Mouse (Mus musculus) liver, postnatal 0 days (tissue): Measurements from ENCODE around the gene Wrap53.

Experiments
- CTCF ChIP-seq: sonication (generic); IDR thresholded peaks from 2 replicates; pipeline ENCODE4 v1.5.1; 2016; ENCODE audit warnings: antibody characterized with exemption, low read depth
- EP300 ChIP-seq: IDR thresholded peaks from 2 replicates; pipeline ENCODE4 v1.6.1; 2016; ENCODE audit warnings: antibody characterized with exemption, low read depth, mild to moderate bottlenecking

DNA sequence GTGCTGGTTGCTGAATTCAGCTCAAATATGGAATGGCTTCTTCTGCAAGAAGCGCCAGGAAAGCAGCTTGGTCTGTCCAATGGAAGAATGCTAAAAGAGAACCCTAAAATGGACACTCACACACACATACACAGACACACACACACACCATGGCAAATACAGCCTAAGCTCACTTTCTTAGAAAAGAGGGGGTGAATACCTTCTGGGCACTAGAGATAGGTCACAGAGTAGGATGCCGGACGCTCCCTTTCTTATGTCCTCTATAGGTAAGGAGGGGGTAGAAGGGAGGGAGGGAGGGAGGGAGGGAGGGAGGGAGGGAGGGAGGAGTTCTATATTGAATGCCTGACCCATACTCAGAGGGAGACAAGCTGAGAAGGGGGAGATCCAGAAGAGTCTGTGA lies 28.5 kb upstream of the Wrap53 start:
- no peak for TF ChIP-seq CTCF
- no peak for TF ChIP-seq EP300
